Mouse (Mus musculus): Measurements from ENCODE around the gene Mxra8.

- TF ChIP-seq CTCF (IDR thresholded peaks at IDR 0.05; ENCODE audit: extremely low read depth, insufficient read depth, low read length), result no peak
- TF ChIP-seq POLR2A (IDR thresholded peaks at IDR 0.05; ENCODE audit: extremely low read depth, insufficient read depth, low read length), result no peak
Measured at GRCm38 (mm10) chr4:155807841-155808240, 31.6 kb upstream of the Mxra8 start.
